Mouse (Mus musculus) thymus, adult 2 months (tissue): Measurements from ENCODE around the gene Hmx2. TPM values are rescaled to one million over a fixed set of nuclear protein-coding genes. Genes with fewer than 3 reads are reported as not detected.

Experiments used
- DNase-seq: peaks from one replicate; pipeline ENCODE4 v3.0.0; 2021
- H3K27ac ChIP-seq: fragments of 200-500 bp; 2 replicates; pipeline ENCODE4 v1.5.1; 2012; ENCODE audit warnings: low read length, control low read depth; ENCODE audit not compliant: control insufficient read depth, insufficient read depth
- H3K27me3 ChIP-seq: fragments of 200-500 bp; 2 replicates; pipeline ENCODE4 v1.6.1; 2012; ENCODE audit warnings: mild to moderate bottlenecking, low read length, moderate library complexity, mixed read lengths; ENCODE audit not compliant: control insufficient read depth, insufficient read depth
- H3K36me3 ChIP-seq: fragments of 200-500 bp; 2 replicates; pipeline ENCODE4 v1.6.1; 2012; ENCODE audit warnings: mild to moderate bottlenecking, low read length, moderate library complexity; ENCODE audit not compliant: control insufficient read depth, insufficient read depth
- H3K4me1 ChIP-seq: fragments of 200-500 bp; replicated peaks from 2 replicates; pipeline ENCODE4 v1.6.1; 2012; ENCODE audit warnings: low read length; ENCODE audit not compliant: control insufficient read depth, insufficient read depth
- H3K4me3 ChIP-seq: fragments of 200-500 bp; 2 replicates; pipeline ENCODE4 v1.5.1; 2012; ENCODE audit warnings: mild to moderate bottlenecking, low read length, control low read depth, moderate library complexity; ENCODE audit not compliant: control insufficient read depth, insufficient read depth
- CTCF ChIP-seq: fragments of 200-500 bp; IDR thresholded peaks from 2 replicates; pipeline ENCODE4 v1.5.1; 2012; ENCODE audit warnings: mild to moderate bottlenecking, control low read depth, low read length, moderate library complexity, borderline replicate concordance; ENCODE audit not compliant: control insufficient read depth, poor library complexity, insufficient read depth; ENCODE audit errors: extremely low read depth
- POLR2A ChIP-seq: fragments of 200-500 bp; IDR thresholded peaks from 2 replicates; pipeline ENCODE4 v1.6.1; 2012; ENCODE audit warnings: mild to moderate bottlenecking, low read length, control low read depth, moderate library complexity; ENCODE audit not compliant: control insufficient read depth, poor library complexity, insufficient read depth; ENCODE audit errors: extremely low read depth
- WGBS: fragments of 180-500 bp; shearing (Covaris S2); methylation state at CpG from one replicate; pipeline ENCODE4 v1.1.7; 2018; 5-methylcytosine and 5-hydroxymethylcytosine counted together
- polyA plus RNA-seq: library from polyadenylated mRNA; depleted of rRNA; stranded (reverse); fragments of >200 nt; gene quantifications from 2 replicates; pipeline ENCODE4 v1.2.3, GENCODE M21; 2012; rRNA removed

Hmx2 gene
- polyA plus RNA-seq, 1 experiment, result 0.42 TPM

GRCm38 (mm10) chr7:131585551-131585950 lies 37.0 kb downstream of the Hmx2 start:
- H3K4me3 ChIP-seq, result no peak overlapping the region
- no peak overlapping the region for H3K27ac ChIP-seq
- TF ChIP-seq POLR2A, result no peak
- WGBS, result 95% methylated on average over 5 of the region's 5 CpGs
- H3K36me3 ChIP-seq, result no peaks in the 10 kb centered on the region
- no peaks in the 10 kb centered on the region for H3K27me3 ChIP-seq
- no peak for DNase-seq
- no peaks in the 10 kb centered on the region for H3K4me1 ChIP-seq

- WGBS, result 37% methylated on average over 12 of the region's 12 CpGs
- Histone ChIP-seq H3K4me3 (no peak overlapping the region), H3K4me1 (no peaks in the 10 kb centered on the region), H3K27ac (no peak overlapping the region), H3K36me3 (no peaks in the 10 kb centered on the region), H3K27me3 (no peaks in the 10 kb centered on the region)
- no peak for DNase-seq
- TF ChIP-seq CTCF, result no peak
- no peak for TF ChIP-seq POLR2A
Measured at GRCm38 (mm10) chr7:131597779-131598482, 49.4 kb downstream of the Hmx2 start.

GRCm38 (mm10) chr7:131598483-131598824 lies 49.9 kb downstream of the Hmx2 start:
- Histone ChIP-seq H3K36me3 (no peaks in the 10 kb centered on the region), H3K27me3 (no peaks in the 10 kb centered on the region), H3K4me3 (no peak overlapping the region), H3K4me1 (no peaks in the 10 kb centered on the region), H3K27ac (no peak overlapping the region)
- 5% methylated on average over 5 of the region's 5 CpGs for WGBS
- TF ChIP-seq CTCF, result no peak
- no peak for TF ChIP-seq POLR2A
- DNase-seq, result no peak

GRCm38 (mm10) chr7:131602106-131602505 lies 53.5 kb downstream of the Hmx2 start:
- Histone ChIP-seq H3K27me3 (no peaks in the 10 kb centered on the region), H3K4me1 (no peaks in the 10 kb centered on the region), H3K4me3 (no peak overlapping the region), H3K27ac (no peak overlapping the region), H3K36me3 (no peaks in the 10 kb centered on the region)
- TF ChIP-seq POLR2A (no peak), CTCF (no peak)
- DNase-seq, result no peak
- 92% methylated on average over 7 of the region's 7 CpGs for WGBS

DNA sequence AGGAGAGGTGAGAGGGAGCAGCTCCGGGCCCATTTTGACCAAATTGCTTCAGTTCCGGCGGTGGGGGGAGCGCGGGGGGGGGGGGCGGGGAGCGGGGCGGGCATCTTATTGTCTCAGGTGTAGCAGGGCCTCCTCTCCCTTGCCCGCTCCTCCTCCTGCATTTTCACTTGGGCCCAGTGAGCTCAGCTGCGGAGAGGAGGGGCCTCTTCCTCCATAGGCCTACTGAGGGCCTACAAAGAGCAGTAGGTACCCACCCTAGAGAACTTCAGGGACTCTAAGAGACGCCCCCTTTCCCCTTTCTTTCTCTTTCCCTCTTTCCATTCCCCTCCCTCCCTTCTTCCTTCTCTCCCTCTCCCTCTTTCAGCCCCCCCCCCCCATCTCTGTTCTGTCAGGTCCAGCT lies 54.6 kb downstream of the Hmx2 start:
- H3K4me1 ChIP-seq, result no peaks in the 10 kb centered on the region
- no peaks in the 10 kb centered on the region for H3K36me3 ChIP-seq
- no peak for DNase-seq
- 39% methylated on average over 7 of the region's 11 CpGs for WGBS
- H3K27ac ChIP-seq, result no peak overlapping the region
- no peaks in the 10 kb centered on the region for H3K27me3 ChIP-seq
- H3K4me3 ChIP-seq, result no peak overlapping the region
- TF ChIP-seq CTCF (no peak), POLR2A (no peak)

DNA sequence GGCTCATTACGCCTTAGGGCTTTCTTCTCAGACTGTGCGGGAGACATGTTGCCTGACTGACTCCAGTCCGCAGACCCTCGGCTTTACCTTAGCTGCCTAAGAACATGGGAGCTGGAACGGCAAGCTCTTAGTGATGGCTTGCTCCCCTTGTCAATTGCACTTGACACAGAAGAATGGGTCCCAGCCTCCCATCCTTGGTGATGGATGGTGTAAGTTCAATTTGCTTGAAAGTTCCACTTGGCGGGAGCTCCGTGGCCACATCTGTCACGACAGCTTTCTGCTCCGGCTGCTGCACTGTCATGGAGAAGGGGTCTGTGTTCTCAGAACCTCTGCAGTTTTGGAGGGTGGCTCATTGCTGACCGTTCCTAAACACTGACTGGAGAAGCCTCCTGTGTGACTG lies 56.4 kb downstream of the Hmx2 start:
- 95% methylated on average over 10 of the region's 10 CpGs for WGBS
- H3K4me3 ChIP-seq, result no peak overlapping the region
- TF ChIP-seq POLR2A (no peak), CTCF (no peak)
- no peaks in the 10 kb centered on the region for H3K4me1 ChIP-seq
- H3K27ac ChIP-seq, result no peak overlapping the region
- no peaks in the 10 kb centered on the region for H3K36me3 ChIP-seq
- H3K27me3 ChIP-seq, result no peaks in the 10 kb centered on the region
- DNase-seq, result no peak

GRCm38 (mm10) chr7:131605481-131605880 lies 56.9 kb downstream of the Hmx2 start:
- no peak overlapping the region for H3K4me3 ChIP-seq
- H3K4me1 ChIP-seq, result no peaks in the 10 kb centered on the region
- H3K27ac ChIP-seq, result no peak overlapping the region
- H3K36me3 ChIP-seq, result no peaks in the 10 kb centered on the region
- TF ChIP-seq POLR2A, result no peak
- TF ChIP-seq CTCF, result no peak
- no peak for DNase-seq
- H3K27me3 ChIP-seq, result no peaks in the 10 kb centered on the region
- 72% methylated on average over 4 of the region's 4 CpGs for WGBS

Other genes with a start within 250 kb of the Hmx2 start
- gene Cuzd1, start 226.5 kb upstream of the Hmx2 start, polyA plus RNA-seq, result 0.09 and 0.20 TPM in 2 replicates
- gene Fam24b, start 219.3 kb upstream of the Hmx2 start, polyA plus RNA-seq, result 0.38 TPM in 1 of 2 replicates, not detected in the other
- not detected in 2 replicates for gene Fam24a, start 214.9 kb upstream of the Hmx2 start, polyA plus RNA-seq
- gene 2310057M21Rik, start 186.0 kb upstream of the Hmx2 start, polyA plus RNA-seq, result 9.9 and 14.5 TPM in 2 replicates
- gene Pstk, start 177.6 kb upstream of the Hmx2 start, polyA plus RNA-seq, result 42.0 and 44.1 TPM in 2 replicates
- 25.2 and 25.7 TPM in 2 replicates for gene Ikzf5, start 138.3 kb upstream of the Hmx2 start, polyA plus RNA-seq
- gene Acadsb, start 138.2 kb upstream of the Hmx2 start, polyA plus RNA-seq, result 3.6 and 4.7 TPM in 2 replicates
- 0.75 and 1.0 TPM in 2 replicates for gene Hmx3, start 5.9 kb upstream of the Hmx2 start, polyA plus RNA-seq
- gene Bub3, start 11.4 kb downstream of the Hmx2 start, polyA plus RNA-seq, result 194 and 196 TPM in 2 replicates